Mouse (Mus musculus) lung, postnatal 0 days (tissue): ENCODE measurements around the gene Dpyd. TPM values are rescaled to one million over a fixed set of nuclear protein-coding genes. Genes with fewer than 3 reads are reported as not detected.

ENCODE experiments used
- ATAC-seq: fragments of 200-750 bp; cut with Nextera tagmentation; 2 replicates; pipeline ENCODE4 v1.8.0; 2017; ENCODE audit warnings: moderate library complexity
- DNase-seq: peaks from one replicate; pipeline ENCODE4 v3.0.0-alpha.2; 2016; ENCODE audit warnings: low spot score
- H3K27ac ChIP-seq: fragments of 300-500 bp; sonication (generic); 2 replicates; pipeline ENCODE4 v1.5.1; 2014; ENCODE audit warnings: antibody characterized with exemption, mild to moderate bottlenecking, low read length, mixed read lengths
- H3K27me3 ChIP-seq: fragments of 300-500 bp; sonication (generic); replicated peaks from 2 replicates; pipeline ENCODE4 v1.6.1; 2014; ENCODE audit warnings: low read length, mixed read lengths; ENCODE audit not compliant: insufficient read depth
- H3K36me3 ChIP-seq: fragments of 300-500 bp; sonication (generic); 2 replicates; pipeline ENCODE4 v1.6.1; 2014; ENCODE audit warnings: low read length, mixed read lengths; ENCODE audit not compliant: insufficient read depth
- H3K4me1 ChIP-seq: fragments of 300-500 bp; sonication (generic); 2 replicates; pipeline ENCODE4 v1.6.1; 2014; ENCODE audit warnings: antibody characterized with exemption, low read depth, low read length, mixed read lengths; ENCODE audit not compliant: insufficient read depth
- H3K4me2 ChIP-seq: fragments of 300-500 bp; sonication (generic); replicated peaks from 2 replicates; pipeline ENCODE4 v1.6.1; 2014; ENCODE audit warnings: low read depth, mild to moderate bottlenecking, low read length, moderate library complexity, mixed read lengths
- H3K4me3 ChIP-seq: fragments of 300-500 bp; sonication (generic); 2 replicates; pipeline ENCODE4 v1.5.1; 2014; ENCODE audit warnings: low read depth, low read length
- H3K9ac ChIP-seq: fragments of 300-500 bp; sonication (generic); replicated peaks from 2 replicates; pipeline ENCODE4 v1.6.1; 2014; ENCODE audit warnings: low read depth, mild to moderate bottlenecking
- H3K9me3 ChIP-seq: fragments of 300-500 bp; sonication (generic); 2 replicates; pipeline ENCODE4 v1.6.1; 2016; ENCODE audit warnings: low read length, mixed read lengths
- CTCF ChIP-seq: IDR thresholded peaks from 2 replicates; pipeline ENCODE4 v1.5.1; 2016; ENCODE audit warnings: antibody characterized with exemption, mild to moderate bottlenecking
- EP300 ChIP-seq: IDR thresholded peaks from 2 replicates; pipeline ENCODE4 v1.6.1; 2016; ENCODE audit warnings: antibody characterized with exemption, mild to moderate bottlenecking, control low read depth
- WGBS: fragments of 180-500 bp; shearing (Covaris S2); extraction: QIAGEN DNeasy Blood & Tissue Kit; methylation state at CpG from one replicate; pipeline ENCODE4 v1.1.7; 2014; 5-methylcytosine and 5-hydroxymethylcytosine counted together
- polyA plus RNA-seq: library from polyadenylated mRNA; unstranded; fragments of >200 nt; fragmentation: Nextera tagmentation; extraction: Ambion mirVana; gene quantifications from 2 replicates; pipeline ENCODE4 v1.2.1, GENCODE M21; 2015

The Dpyd gene
- polyA plus RNA-seq, 1 experiment from 2014 or later, result 10.0 TPM

DNA sequence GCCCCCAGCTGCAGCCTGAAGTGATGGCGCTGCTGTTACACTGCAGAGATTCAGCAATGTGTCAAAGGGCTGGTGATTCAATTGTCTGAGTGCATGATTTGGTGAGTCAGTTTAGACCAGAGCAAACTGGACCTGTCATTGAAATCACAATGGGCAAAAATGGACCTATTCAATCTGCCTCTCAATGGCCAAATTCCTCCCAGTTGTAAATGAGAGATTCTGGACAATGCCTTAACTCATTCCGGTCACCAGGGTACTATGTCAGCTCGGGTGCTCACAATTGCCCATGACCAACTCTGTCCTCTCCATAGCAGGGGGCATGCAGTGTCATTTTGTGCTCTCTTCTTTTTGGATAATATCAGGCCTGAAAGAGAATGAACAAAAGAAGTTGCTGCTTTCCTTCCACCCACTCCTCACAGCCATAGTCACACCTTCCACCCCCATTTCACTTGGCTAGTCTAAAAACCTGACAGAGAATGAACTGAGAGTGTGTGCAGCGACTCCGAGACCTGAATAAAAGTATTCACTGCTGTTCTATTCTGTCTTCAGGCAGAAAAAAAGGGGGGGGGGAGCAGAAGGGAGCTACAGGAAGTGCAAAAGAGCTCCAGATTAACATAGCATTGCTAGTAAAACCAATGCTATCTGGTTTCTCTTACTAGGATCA lies 533.4 kb downstream of the Dpyd start:
- H3K9me3 ChIP-seq, result no peaks in the 10 kb centered on the region
- no peaks in the 10 kb centered on the region for H3K27me3 ChIP-seq
- no peak overlapping the region for H3K4me2 ChIP-seq
- no peaks in the 10 kb centered on the region for H3K4me1 ChIP-seq
- H3K27ac ChIP-seq, result no peak overlapping the region
- no peak overlapping the region for H3K9ac ChIP-seq
- no peak overlapping the region for H3K4me3 ChIP-seq
- DNase-seq (no peak), ATAC-seq (no peak)
- TF ChIP-seq CTCF, result no peak
- no peak for TF ChIP-seq EP300
- no peaks in the 10 kb centered on the region for H3K36me3 ChIP-seq
- WGBS, result 82% methylated on average over 5 of the region's 5 CpGs

DNA sequence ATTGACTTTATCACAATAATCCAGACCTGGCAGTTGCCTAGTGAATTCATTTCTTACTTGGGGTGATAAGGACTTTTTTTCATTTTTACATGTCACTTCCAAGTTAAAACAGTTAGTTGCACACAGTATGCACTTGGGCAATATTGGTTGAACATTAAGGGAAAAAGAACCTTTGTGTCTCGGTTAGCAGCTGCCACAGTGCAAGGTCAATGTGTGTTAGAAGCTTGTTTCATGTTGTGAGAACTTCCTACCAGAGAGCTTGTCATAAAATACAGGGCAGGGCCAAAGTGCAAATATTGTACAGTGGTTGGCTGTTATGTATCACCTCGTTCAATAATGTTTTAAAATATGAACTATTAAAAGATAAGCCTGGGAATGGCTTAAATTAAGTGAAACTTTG lies 564.1 kb downstream of the Dpyd start:
- H3K9ac ChIP-seq, result no peak overlapping the region
- H3K4me1 ChIP-seq, result no peaks in the 10 kb centered on the region
- ATAC-seq (no peak), DNase-seq (no peak)
- H3K4me3 ChIP-seq, result no peak overlapping the region
- H3K27ac ChIP-seq, result no peak overlapping the region
- H3K9me3 ChIP-seq, result no peaks in the 10 kb centered on the region
- TF ChIP-seq CTCF (no peak), EP300 (no peak)
- no peaks in the 10 kb centered on the region for H3K36me3 ChIP-seq
- 31% methylated on average over 2 of the region's 2 CpGs for WGBS
- no peak overlapping the region for H3K4me2 ChIP-seq
- no peaks in the 10 kb centered on the region for H3K27me3 ChIP-seq

DNA sequence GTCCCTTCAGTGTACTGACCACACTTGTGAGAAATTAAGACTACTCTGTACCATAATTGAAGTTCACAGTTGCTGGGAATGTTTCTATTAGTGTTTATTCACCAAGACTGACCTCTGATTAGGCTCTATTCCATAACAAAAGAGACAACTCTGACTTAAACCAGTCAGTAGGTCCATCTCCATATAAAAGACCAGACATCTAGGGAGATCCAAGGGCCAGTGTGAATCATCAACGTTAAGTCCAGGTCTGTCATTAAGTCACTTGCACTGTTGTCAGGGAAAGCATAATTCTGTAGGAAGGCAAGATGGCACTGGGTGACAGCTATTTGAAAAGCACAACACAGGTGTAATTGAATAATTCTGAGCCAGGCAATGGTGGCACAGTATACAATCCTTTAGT lies 566.1 kb downstream of the Dpyd start:
- Histone ChIP-seq H3K4me1 (no peaks in the 10 kb centered on the region), H3K9me3 (no peaks in the 10 kb centered on the region), H3K27me3 (no peaks in the 10 kb centered on the region), H3K27ac (no peak overlapping the region), H3K4me3 (no peak overlapping the region), H3K9ac (no peak overlapping the region), H3K36me3 (no peaks in the 10 kb centered on the region), H3K4me2 (no peak overlapping the region)
- no peak for TF ChIP-seq CTCF
- TF ChIP-seq EP300, result no peak
- no peak for ATAC-seq
- 77% methylated on average over 1 of the region's 1 CpGs for WGBS
- no peak for DNase-seq

- H3K27me3 ChIP-seq, result no peaks in the 10 kb centered on the region
- no peaks in the 10 kb centered on the region for H3K4me1 ChIP-seq
- ATAC-seq (no peak), DNase-seq (no peak)
- no peaks in the 10 kb centered on the region for H3K36me3 ChIP-seq
- TF ChIP-seq EP300 (no peak), CTCF (no peak)
- no peak overlapping the region for H3K4me3 ChIP-seq
- no peak overlapping the region for H3K4me2 ChIP-seq
- no peak overlapping the region for H3K27ac ChIP-seq
- H3K9me3 ChIP-seq, result no peaks in the 10 kb centered on the region
- whole genome bisulfite sequencing, result 62% methylated on average over 5 of the region's 5 CpGs
- H3K9ac ChIP-seq, result no peak overlapping the region
Observed at GRCm38 (mm10) chr3:119143034-119143433, 581.1 kb downstream of the Dpyd start.

GRCm38 (mm10) chr3:119144788-119145187 lies 582.9 kb downstream of the Dpyd start:
- no peak for DNase-seq
- WGBS, result 89% methylated on average over 1 of the region's 1 CpGs

DNA sequence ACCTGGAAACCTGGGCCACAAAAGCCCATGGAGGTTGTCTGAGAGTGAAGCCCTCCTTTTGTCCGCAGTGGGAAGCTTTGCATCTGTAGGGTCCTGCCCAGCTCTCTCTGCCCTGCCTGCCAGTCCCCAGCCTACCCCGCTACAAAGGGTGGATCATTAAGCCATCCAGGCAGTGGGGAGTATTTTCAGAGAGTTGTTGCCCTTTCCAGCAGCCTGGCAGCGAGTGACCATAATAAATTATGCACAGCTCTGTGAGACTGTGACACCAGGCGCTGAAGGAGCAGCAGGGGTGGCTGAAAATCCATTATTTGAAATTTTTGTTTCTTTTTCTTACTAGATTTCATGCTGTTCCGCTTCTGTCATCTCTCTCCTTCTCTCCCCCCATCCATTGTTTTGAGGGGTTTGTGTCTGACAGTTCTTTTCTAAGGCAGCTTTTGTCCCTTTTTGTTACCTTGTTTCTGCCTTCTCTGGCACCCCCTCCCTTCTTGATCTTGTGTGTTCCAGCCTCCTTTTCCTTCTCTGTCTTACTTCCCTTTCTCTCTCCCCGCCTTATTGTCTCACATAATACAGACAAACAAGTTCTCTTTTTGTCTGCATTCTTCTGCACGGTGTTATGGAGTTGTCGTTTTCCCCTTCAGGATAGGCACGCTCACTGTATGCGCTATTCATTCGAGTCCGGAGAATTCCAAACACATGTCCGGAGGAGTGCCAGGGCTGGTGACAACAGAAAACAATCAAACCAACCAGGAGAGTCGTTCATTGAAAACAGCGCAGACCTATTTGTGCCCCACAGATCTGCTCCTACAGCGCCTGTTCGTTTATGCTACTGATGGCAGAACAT lies 592.9 kb downstream of the Dpyd start:
- DNase-seq, result no peak
- Histone ChIP-seq H3K4me3 (no peak overlapping the region), H3K9me3 (no peaks in the 10 kb centered on the region), H3K9ac (no peak overlapping the region), H3K27ac (no peak overlapping the region), H3K4me2 (no peak overlapping the region), H3K27me3 (no peaks in the 10 kb centered on the region), H3K4me1 (no peaks in the 10 kb centered on the region), H3K36me3 (no peaks in the 10 kb centered on the region)
- ATAC-seq, result no peak
- 46% methylated on average over 17 of the region's 17 CpGs for WGBS
- TF ChIP-seq CTCF, result no peak
- no peak for TF ChIP-seq EP300

More at GRCm38 (mm10) chr3:119144788-119145187, 582.9 kb downstream of the Dpyd start:
- TF ChIP-seq CTCF, result no peak
- no peak for TF ChIP-seq EP300
- no peak overlapping the region for H3K9ac ChIP-seq
- H3K4me3 ChIP-seq, result no peak overlapping the region
- H3K27ac ChIP-seq, result no peak overlapping the region
- no peaks in the 10 kb centered on the region for H3K27me3 ChIP-seq
- no peaks in the 10 kb centered on the region for H3K36me3 ChIP-seq
- H3K4me1 ChIP-seq, result no peaks in the 10 kb centered on the region
- no peaks in the 10 kb centered on the region for H3K9me3 ChIP-seq
- no peak for ATAC-seq
- no peak overlapping the region for H3K4me2 ChIP-seq
